Mouse (Mus musculus) right cerebral cortex, postnatal 36 days (tissue): ENCODE data around the gene Hoxb7.

ENCODE experiments used
- DNase-seq, 2 experiments: peaks; one replicate each; pipeline ENCODE4 v3.0.0; 2022; ENCODE audit warnings: low spot score in 2 of 2, mixed read lengths in 1 of 2

The Hoxb7 gene

GRCm38 (mm10) chr11:96285771-96286738 is at the start of gene Hoxb7:
Gene Hoxb7, plus strand, starts transcription at chr11:96286623.
- no peak for DNase-seq

- DNase-seq = peak in 1 of 2 experiments; percentile 5
Observed at GRCm38 (mm10) chr11:96240211-96240610, 46.2 kb upstream of the Hoxb7 start.

GRCm38 (mm10) chr11:96250901-96251300 is 35.5 kb upstream of the Hoxb7 start:
- DNase-seq = no peak

GRCm38 (mm10) chr11:96251480-96252031 is 34.9 kb upstream of the Hoxb7 start:
- no peak for DNase-seq

- no peak for DNase-seq
Observed at GRCm38 (mm10) chr11:96252541-96253120, 33.8 kb upstream of the Hoxb7 start.

GRCm38 (mm10) chr11:96254221-96254620 is 32.2 kb upstream of the Hoxb7 start:
- DNase-seq = no peak

- DNase-seq = no peak
Observed at GRCm38 (mm10) chr11:96255111-96255995, 31.1 kb upstream of the Hoxb7 start.

- no peak for DNase-seq
Observed at GRCm38 (mm10) chr11:96255996-96256445, 30.4 kb upstream of the Hoxb7 start.

GRCm38 (mm10) chr11:96257141-96257540 is 29.3 kb upstream of the Hoxb7 start:
- no peak for DNase-seq

GRCm38 (mm10) chr11:96259038-96259437 is 27.4 kb upstream of the Hoxb7 start:
- no peak for DNase-seq

- no peak for DNase-seq
Observed at GRCm38 (mm10) chr11:96259511-96259910, 26.9 kb upstream of the Hoxb7 start.

GRCm38 (mm10) chr11:96260310-96260970 is 26.0 kb upstream of the Hoxb7 start:
- DNase-seq = no peak

- no peak for DNase-seq
Observed at GRCm38 (mm10) chr11:96261323-96261890, 25.0 kb upstream of the Hoxb7 start.

- no peak for DNase-seq
Observed at GRCm38 (mm10) chr11:96262262-96262830, 24.1 kb upstream of the Hoxb7 start.

- no peak for DNase-seq
Observed at GRCm38 (mm10) chr11:96263636-96264389, 22.6 kb upstream of the Hoxb7 start.

GRCm38 (mm10) chr11:96264390-96265020 is 21.9 kb upstream of the Hoxb7 start:
- no peak for DNase-seq

- no peak for DNase-seq
Observed at GRCm38 (mm10) chr11:96265954-96266353, 20.5 kb upstream of the Hoxb7 start.

GRCm38 (mm10) chr11:96267021-96267920 is 19.2 kb upstream of the Hoxb7 start:
- no peak for DNase-seq
